Mouse (Mus musculus) bone marrow, adult 2 months (tissue): ENCODE data around the gene Nedd8.

ENCODE experiments used
- CTCF ChIP-seq: fragments of 200-500 bp; IDR thresholded peaks from 2 replicates; pipeline ENCODE4 v1.5.1; 2011; ENCODE audit warnings: low read length, control low read depth; ENCODE audit not compliant: control insufficient read depth, insufficient read depth
- POLR2A ChIP-seq: fragments of 200-500 bp; IDR thresholded peaks from 2 replicates; pipeline ENCODE4 v1.6.1; 2011; ENCODE audit warnings: low read depth, mild to moderate bottlenecking, control low read depth, low read length, borderline replicate concordance; ENCODE audit not compliant: control insufficient read depth

- TF ChIP-seq POLR2A (no peak), CTCF (no peak)
Observed at GRCm38 (mm10) chr14:55672741-55673060, 777 bp upstream of the Nedd8 start.
